Mouse (Mus musculus) cortical plate, adult 2 months (tissue): ENCODE measurements around the gene Anapc1.

ENCODE experiments used
- CTCF ChIP-seq: fragments of 200-500 bp; IDR thresholded peaks from 2 replicates; pipeline ENCODE4 v1.5.1; 2011; ENCODE audit warnings: mild to moderate bottlenecking, control low read depth, low read length; ENCODE audit not compliant: insufficient read depth; ENCODE audit errors: extremely low read depth
- POLR2A ChIP-seq: fragments of 200-500 bp; IDR thresholded peaks from 2 replicates; pipeline ENCODE4 v1.6.1; 2011; ENCODE audit warnings: mild to moderate bottlenecking, low read length, control low read depth; ENCODE audit not compliant: insufficient read depth; ENCODE audit errors: extremely low read depth

DNA sequence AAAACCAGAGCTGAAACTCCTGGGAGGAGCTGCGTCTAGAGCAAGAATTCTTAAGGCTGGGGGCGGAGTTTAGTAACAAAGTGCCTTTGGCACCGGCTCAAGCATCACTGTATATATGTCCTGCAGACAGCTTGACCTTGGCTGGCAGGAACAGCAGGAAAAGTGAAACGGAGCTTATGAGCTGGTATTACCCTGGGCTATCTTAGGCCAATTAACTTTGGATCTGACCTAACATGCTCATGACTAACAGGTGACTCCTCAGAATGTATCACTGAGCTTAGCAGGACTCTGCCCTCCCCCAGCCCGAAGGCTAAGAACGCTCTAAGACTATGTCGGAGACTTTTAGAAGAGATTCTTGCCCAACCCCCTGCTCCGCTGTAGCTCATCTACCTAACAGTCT lies 121.3 kb downstream of the Anapc1 start:
- TF ChIP-seq CTCF (no peak), POLR2A (no peak)
